Comparison of ENCODE assay signal across 8 mouse cellular contexts in genomic region chrX:8252334-8253285, GRCm38 (mm10). TPM values are rescaled to one million over a fixed set of nuclear protein-coding genes. Genes with fewer than 3 reads are reported as not detected.
DNase-seq lines count a peak whose midpoint lies in the region; ATAC-seq and TF ChIP-seq lines count a peak whose summit lies in the region.

Gene Ftsj1 (minus strand): TSS chrX:8252406.

- TF ChIP-seq CTCF in cortical plate, adult 2 months (IDR thresholded peaks at IDR 0.05; ENCODE audit: extremely low read depth, insufficient read depth, low read length): no peak

- no peaks in the 10 kb centered on the region; the same call in 1 of the 2 replicates for H3K4me1 ChIP-seq in cortical plate, adult 2 months (ENCODE audit: control insufficient read depth, insufficient read depth, low read length)

- peak within 1 kb of the TSS; percentile 67 for H3K27ac ChIP-seq in cortical plate, adult 2 months (ENCODE audit: insufficient read depth, low read length)

- peak; percentile 89 for ATAC-seq in activated CD4-positive, CD25-positive, alpha-beta regulatory T cell, adult 4 months
- peak; percentile 90 for ATAC-seq in megakaryocyte progenitor cell, adult 5-6 weeks (replicated peaks; ENCODE audit: poor library complexity)

- peak within 1 kb of the TSS; percentile 79 for H3K4me3 ChIP-seq in cortical plate, adult 2 months (ENCODE audit: insufficient read depth, low read length)

- TF ChIP-seq POLR2A in cortical plate, adult 2 months (IDR thresholded peaks at IDR 0.05; ENCODE audit: extremely low read depth, insufficient read depth, low read length): 0 out of 2 replicates have a peak, but pooled peaks have one; percentile 33

- peak; percentile 55 for DNase-seq in gastrocnemius, postnatal 10 days
- peak; percentile 95 for DNase-seq in induced T-regulatory cell, adult 2 months (ENCODE audit: low read depth)
- DNase-seq in left cerebral cortex, adult 9 months (ENCODE audit: low spot score in 2 of 2): peak; percentile 81 to 84
- DNase-seq in right cerebral cortex, postnatal 14 days: peak; percentile 56
- DNase-seq in urinary bladder, postnatal 36 days (ENCODE audit: low spot score in 2 of 2): peak; percentile 68 to 75

RNA-seq across cellular contexts. Expression of gene Ftsj1, which starts in this region (rescaled TPM):
- 10 to 100 TPM; 16.0 to 21.0 TPM for polyA plus RNA-seq in activated CD4-positive, CD25-positive, alpha-beta regulatory T cell, adult 4 months (2017; shearing (Covaris generic))
- 32.0 and 34.2 TPM in 2 replicates for polyA plus RNA-seq in cortical plate, adult 2 months (2012; rRNA removed)
- total RNA-seq in gastrocnemius, postnatal 10 days (2021): 10 to 100 TPM; 12.1 to 13.6 TPM
- total RNA-seq in megakaryocyte progenitor cell, adult 5-6 weeks (2015): 28.1 and 36.6 TPM in 2 replicates
- 23.7 and 25.1 TPM in 2 replicates for total RNA-seq in megakaryocyte progenitor cell, adult 5-6 weeks (2017)

Comparison
In these comparisons a context has a peak if more than half of its experiments do, and no peak if none do; other contexts are left out.
1. Peak in every context shown above with its lines: DNase-seq, ATAC-seq, H3K4me3 ChIP-seq and H3K27ac ChIP-seq.